Mouse (Mus musculus) heart, postnatal 25 days (tissue): ENCODE measurements around the gene Ip6k3. TPM values are rescaled to one million over a fixed set of nuclear protein-coding genes. Genes with fewer than 3 reads are reported as not detected.

Experiments used
- DNase-seq: peaks from one replicate; pipeline ENCODE4 v3.0.0; 2022; ENCODE audit warnings: low spot score
- intact Hi-C: fragments of 180-260 bp; cut with DNase I; formaldehyde crosslinking; loops from one replicate; pipeline ENCODE4 v1.15.1; 2025
- total RNA-seq, 2 experiments: library from RNA; stranded (reverse); gene quantifications; 2 replicates each; pipeline ENCODE4 v1.2.3; 2021

Ip6k3 gene
- total RNA-seq, 2 experiments from 2014 or later = 8.6 to 9.4 TPM

GRCm38 (mm10) chr17:27095690-27096089 is 71.9 kb downstream of the Ip6k3 start:
- DNase-seq = no peak
- intact Hi-C loops = no loop called here

Other genes with a start within 250 kb of the Ip6k3 start
- 10 to 100 TPM; 10.8 to 12.3 TPM for gene Phf1, start 234.7 kb downstream of the Ip6k3 start, total RNA-seq
- gene Cuta, start 228.2 kb downstream of the Ip6k3 start, total RNA-seq = 10 to 100 TPM; 91.4 to 92.5 TPM
- gene Syngap1, start 226.5 kb downstream of the Ip6k3 start, total RNA-seq = 1 to 10 TPM; 5.3 to 5.5 TPM
- 1 to 10 TPM; 2.9 to 3.8 TPM for gene Zbtb9, start 194.6 kb downstream of the Ip6k3 start, total RNA-seq
- gene Bak1, start 138.8 kb downstream of the Ip6k3 start, total RNA-seq = 10 to 100 TPM; 18.2 to 24.2 TPM
- gene Itpr3, start 110.5 kb downstream of the Ip6k3 start, total RNA-seq = 1 to 10 TPM; 4.6 to 6.8 TPM
- gene Uqcc2, start 33.9 kb downstream of the Ip6k3 start, total RNA-seq = 100 to 1,000 TPM; 323 to 335 TPM
- gene Lemd2, start 36.7 kb upstream of the Ip6k3 start, total RNA-seq = 10 to 100 TPM; 28.8 to 29.4 TPM